Mouse (Mus musculus): ENCODE results near the gene Krt26. TPM values are rescaled to one million over a fixed set of nuclear protein-coding genes. Genes with fewer than 3 reads are reported as not detected.

Krt26 gene
- polyA plus RNA-seq, 1 experiment from 2014 or later = not detected

GRCm38 (mm10) chr11:99333426-99333825 is 4.3 kb downstream of the Krt26 start:
- no peaks in the 10 kb centered on the region for H3K9me3 ChIP-seq
- ATAC-seq (ENCODE audit: extremely low read depth, insufficient number of reproducible peaks, low FRiP score, low TSS enrichment) = no peak
- no peak overlapping the region for H3K9ac ChIP-seq
- no peaks in the 10 kb centered on the region for H3K4me1 ChIP-seq
- H3K4me3 ChIP-seq = no peak overlapping the region
- no peak overlapping the region for H3K4me2 ChIP-seq
- no peaks in the 10 kb centered on the region for H3K27me3 ChIP-seq (replicated peaks)
- H3K36me3 ChIP-seq = no peaks in the 10 kb centered on the region
- WGBS = 70% methylated on average over 13 of the region's 13 CpGs
- no peak overlapping the region for H3K27ac ChIP-seq (replicated peaks)

GRCm38 (mm10) chr11:99329655-99330054 is 8.1 kb downstream of the Krt26 start:
- no peak overlapping the region for H3K27ac ChIP-seq (replicated peaks)
- H3K9me3 ChIP-seq = no peaks in the 10 kb centered on the region
- no peak overlapping the region for H3K4me2 ChIP-seq
- H3K27me3 ChIP-seq (replicated peaks) = no peaks in the 10 kb centered on the region
- WGBS = 49% methylated on average over 2 of the region's 2 CpGs
- H3K9ac ChIP-seq = no peak overlapping the region
- no peaks in the 10 kb centered on the region for H3K4me1 ChIP-seq
- no peak overlapping the region for H3K4me3 ChIP-seq
- no peak for ATAC-seq (ENCODE audit: extremely low read depth, insufficient number of reproducible peaks, low FRiP score, low TSS enrichment)
- H3K36me3 ChIP-seq = no peaks in the 10 kb centered on the region

- no peak within 1 kb of the TSS for H3K27ac ChIP-seq (replicated peaks)
- no peaks in the 10 kb centered on the region for H3K36me3 ChIP-seq
- WGBS = 86% methylated on average over 11 of the region's 11 CpGs
- no peak within 1 kb of the TSS for H3K4me2 ChIP-seq
- peaks cover 3% of the 10 kb centered on the region; the same call in 1 of the 2 replicates for H3K27me3 ChIP-seq (replicated peaks)
- H3K9ac ChIP-seq = no peak within 1 kb of the TSS
- 0 out of 2 replicates have a peak, but pooled peaks cover 4% of the 10 kb centered on the region for H3K4me1 ChIP-seq
- ATAC-seq (ENCODE audit: extremely low read depth, insufficient number of reproducible peaks, low FRiP score, low TSS enrichment) = no peak
- H3K9me3 ChIP-seq = no peaks in the 10 kb centered on the region
- H3K4me3 ChIP-seq = no peak within 1 kb of the TSS
These were observed 14.9 kb downstream of the Krt26 start, which contains the start of gene Krt25 for GRCm38 (mm10) chr11:99322851-99323250. Krt25 (minus strand) TSS chr11:99322951.

GRCm38 (mm10) chr11:99321094-99321493 is 16.7 kb downstream of the Krt26 start:
- H3K4me1 ChIP-seq = 0 out of 2 replicates have a peak, but pooled peaks cover 4% of the 10 kb centered on the region
- WGBS = 75% methylated on average over 14 of the region's 14 CpGs
- no peaks in the 10 kb centered on the region for H3K9me3 ChIP-seq
- no peak overlapping the region for H3K4me2 ChIP-seq
- peaks cover 7% of the 10 kb centered on the region; the same call in 1 of the 2 replicates for H3K27me3 ChIP-seq (replicated peaks)
- no peak overlapping the region for H3K4me3 ChIP-seq
- no peaks in the 10 kb centered on the region for H3K36me3 ChIP-seq
- H3K9ac ChIP-seq = no peak overlapping the region
- H3K27ac ChIP-seq (replicated peaks) = no peak overlapping the region
- no peak for ATAC-seq (ENCODE audit: extremely low read depth, insufficient number of reproducible peaks, low FRiP score, low TSS enrichment)

GRCm38 (mm10) chr11:99319127-99319526 is 18.6 kb downstream of the Krt26 start:
- WGBS = 40% methylated on average over 9 of the region's 9 CpGs
- Histone ChIP-seq H3K36me3 (no peaks in the 10 kb centered on the region), H3K9me3 (no peaks in the 10 kb centered on the region), H3K27ac (replicated peaks) (no peak overlapping the region), H3K4me1 (0 out of 2 replicates have a peak, but pooled peaks cover 4% of the 10 kb centered on the region), H3K4me3 (no peak overlapping the region), H3K9ac (no peak overlapping the region), H3K4me2 (peak overlapping the region; percentile 40; the same call in 1 of the 2 replicates), H3K27me3 (replicated peaks) (peaks cover 11% of the 10 kb centered on the region; the same call in 1 of the 2 replicates)
- no peak for ATAC-seq (ENCODE audit: extremely low read depth, insufficient number of reproducible peaks, low FRiP score, low TSS enrichment)

- Histone ChIP-seq H3K36me3 (no peaks in the 10 kb centered on the region), H3K27ac (replicated peaks) (no peak overlapping the region), H3K4me1 (0 out of 2 replicates have a peak, but pooled peaks cover 4% of the 10 kb centered on the region), H3K27me3 (replicated peaks) (0 out of 2 replicates have a peak, but pooled peaks cover 8% of the 10 kb centered on the region), H3K4me3 (no peak overlapping the region), H3K9ac (no peak overlapping the region), H3K4me2 (no peak overlapping the region), H3K9me3 (no peaks in the 10 kb centered on the region)
- ATAC-seq (ENCODE audit: extremely low read depth, insufficient number of reproducible peaks, low FRiP score, low TSS enrichment) = no peak
- WGBS = 65% methylated on average over 8 of the region's 8 CpGs
These were observed 21.2 kb downstream of the Krt26 start for GRCm38 (mm10) chr11:99316543-99316942.

GRCm38 (mm10) chr11:99314594-99314993 is 23.2 kb downstream of the Krt26 start:
- Histone ChIP-seq H3K9me3 (no peaks in the 10 kb centered on the region), H3K4me3 (no peak overlapping the region), H3K9ac (no peak overlapping the region), H3K27me3 (replicated peaks) (0 out of 2 replicates have a peak, but pooled peaks cover 8% of the 10 kb centered on the region), H3K4me1 (0 out of 2 replicates have a peak, but pooled peaks cover 4% of the 10 kb centered on the region), H3K4me2 (no peak overlapping the region), H3K27ac (replicated peaks) (no peak overlapping the region), H3K36me3 (no peaks in the 10 kb centered on the region)
- WGBS = 88% methylated on average over 2 of the region's 2 CpGs
- ATAC-seq (ENCODE audit: extremely low read depth, insufficient number of reproducible peaks, low FRiP score, low TSS enrichment) = no peak

- ATAC-seq (ENCODE audit: extremely low read depth, insufficient number of reproducible peaks, low FRiP score, low TSS enrichment) = no peak
- H3K4me2 ChIP-seq = no peak overlapping the region
- 84% methylated on average over 1 of the region's 1 CpGs for WGBS
- no peaks in the 10 kb centered on the region for H3K36me3 ChIP-seq
- H3K27ac ChIP-seq (replicated peaks) = no peak overlapping the region
- H3K9me3 ChIP-seq = no peaks in the 10 kb centered on the region
- peaks cover 2% of the 10 kb centered on the region; the same call in 1 of the 2 replicates for H3K27me3 ChIP-seq (replicated peaks)
- no peaks in the 10 kb centered on the region for H3K4me1 ChIP-seq
- no peak overlapping the region for H3K4me3 ChIP-seq
- no peak overlapping the region for H3K9ac ChIP-seq
These were observed 26.9 kb downstream of the Krt26 start for GRCm38 (mm10) chr11:99310882-99311281.

- Histone ChIP-seq H3K4me1 (no peaks in the 10 kb centered on the region), H3K36me3 (no peaks in the 10 kb centered on the region), H3K27ac (replicated peaks) (no peak overlapping the region), H3K4me3 (no peak overlapping the region), H3K27me3 (replicated peaks) (no peaks in the 10 kb centered on the region; the same call in 1 of the 2 replicates), H3K9ac (no peak overlapping the region), H3K9me3 (no peaks in the 10 kb centered on the region), H3K4me2 (no peak overlapping the region)
- ATAC-seq (ENCODE audit: extremely low read depth, insufficient number of reproducible peaks, low FRiP score, low TSS enrichment) = no peak
- WGBS = 21% methylated on average over 2 of the region's 2 CpGs
These were observed 30.2 kb downstream of the Krt26 start for GRCm38 (mm10) chr11:99307579-99307978.

- WGBS = 50% methylated on average over 5 of the region's 5 CpGs
- peaks cover 5% of the 10 kb centered on the region; the same call in 1 of the 2 replicates for H3K27me3 ChIP-seq (replicated peaks)
- no peak overlapping the region for H3K4me2 ChIP-seq
- no peak overlapping the region for H3K27ac ChIP-seq (replicated peaks)
- H3K9ac ChIP-seq = no peak overlapping the region
- no peaks in the 10 kb centered on the region for H3K4me1 ChIP-seq
- H3K36me3 ChIP-seq = no peaks in the 10 kb centered on the region
- H3K4me3 ChIP-seq = no peak overlapping the region
- ATAC-seq (ENCODE audit: extremely low read depth, insufficient number of reproducible peaks, low FRiP score, low TSS enrichment) = no peak
- H3K9me3 ChIP-seq = 0 out of 2 replicates have a peak, but pooled peaks cover 3% of the 10 kb centered on the region
These were observed 42.7 kb downstream of the Krt26 start for GRCm38 (mm10) chr11:99295039-99295438.

- 0 out of 2 replicates have a peak, but pooled peaks cover 3% of the 10 kb centered on the region for H3K9me3 ChIP-seq
- ATAC-seq (ENCODE audit: extremely low read depth, insufficient number of reproducible peaks, low FRiP score, low TSS enrichment) = no peak
- no peak overlapping the region for H3K27ac ChIP-seq (replicated peaks)
- no peaks in the 10 kb centered on the region for H3K4me1 ChIP-seq
- peaks cover 5% of the 10 kb centered on the region; the same call in 1 of the 2 replicates for H3K27me3 ChIP-seq (replicated peaks)
- H3K36me3 ChIP-seq = no peaks in the 10 kb centered on the region
- no peak overlapping the region for H3K4me2 ChIP-seq
- H3K9ac ChIP-seq = no peak overlapping the region
- WGBS = 55% methylated on average over 5 of the region's 5 CpGs
- H3K4me3 ChIP-seq = no peak overlapping the region
These were observed 44.9 kb downstream of the Krt26 start for GRCm38 (mm10) chr11:99292846-99293245.

GRCm38 (mm10) chr11:99284833-99285312 is 52.9 kb downstream of the Krt26 start, which contains the start of gene Krt24:
Krt24 (minus strand) TSS chr11:99285262.
- no peak for ATAC-seq (ENCODE audit: extremely low read depth, insufficient number of reproducible peaks, low FRiP score, low TSS enrichment)
- H3K27me3 ChIP-seq (replicated peaks) = 0 out of 2 replicates have a peak, but pooled peaks cover 2% of the 10 kb centered on the region
- no peak within 1 kb of the TSS for H3K4me3 ChIP-seq
- no peak within 1 kb of the TSS for H3K27ac ChIP-seq (replicated peaks)
- WGBS = 33% methylated on average over 11 of the region's 11 CpGs
- no peaks in the 10 kb centered on the region for H3K4me1 ChIP-seq
- H3K9ac ChIP-seq = no peak within 1 kb of the TSS
- no peaks in the 10 kb centered on the region for H3K36me3 ChIP-seq
- no peaks in the 10 kb centered on the region for H3K9me3 ChIP-seq
- H3K4me2 ChIP-seq = no peak within 1 kb of the TSS
